ENCODE assay signal across 9 mouse cellular contexts in the genomic region with DNA sequence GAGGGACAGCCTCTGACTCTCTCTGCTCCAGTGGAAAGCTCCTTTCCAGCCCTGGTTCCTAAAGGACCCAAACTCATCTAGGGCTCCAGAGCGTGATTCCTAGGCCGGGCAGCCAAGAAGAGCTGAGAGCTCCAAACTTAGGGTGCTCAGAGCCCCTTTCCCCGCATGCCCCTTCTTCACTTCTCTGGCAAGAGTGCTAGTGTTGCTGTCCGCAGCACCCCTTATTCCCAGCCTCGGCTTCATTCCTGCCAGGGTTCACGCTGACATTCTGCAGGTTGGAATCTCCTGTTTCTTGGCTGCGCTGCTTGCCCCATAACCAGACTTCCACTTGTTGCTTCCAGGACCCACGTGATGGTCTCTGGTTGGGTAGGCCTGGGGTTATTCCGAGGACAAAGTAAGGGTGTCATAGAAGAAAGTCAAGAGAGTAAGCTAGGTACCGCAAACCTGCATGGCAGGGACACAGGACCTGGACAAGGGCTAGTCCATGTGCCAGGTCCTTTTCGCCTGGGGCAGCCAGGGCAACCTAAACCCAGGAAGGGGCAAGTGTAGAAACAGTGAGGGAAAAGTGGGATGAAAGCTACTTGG. TPM values are rescaled to one million over a fixed set of nuclear protein-coding genes. Genes with fewer than 3 reads are reported as not detected.
DNase-seq lines count a peak whose midpoint lies in the region; ATAC-seq and TF ChIP-seq lines count a peak whose summit lies in the region.
"Had no signal": no experiment of that assay in that cellular context is flagged by ENCODE, and none has a peak within 500 bp of the region (broad histone marks: within the 10 kb centered on the region; RNA-seq: fewer than 3 reads in every experiment).

No protein-coding gene starts in this region.

- TF ChIP-seq EP300 in heart, adult 2 months (IDR thresholded peaks at IDR 0.05; ENCODE audit: insufficient read depth, low read depth, low read length), result no peak
- TF ChIP-seq EP300 in heart, postnatal 0 days (IDR thresholded peaks at IDR 0.05; ENCODE audit: low read depth), result no peak

- peak overlapping the region; percentile 52 for H3K4me3 ChIP-seq in heart, adult 2 months
- peak overlapping the region; percentile 43 for H3K4me3 ChIP-seq in heart, postnatal 0 days (ENCODE audit: low read depth, low read length)
- peak overlapping the region; percentile 49 for H3K4me3 ChIP-seq in liver, embryonic 16.5 days (ENCODE audit: low read depth, low read length)

- peaks cover 5% of the 10 kb centered on the region for H3K4me1 ChIP-seq in heart, adult 2 months (ENCODE audit: control insufficient read depth, insufficient read depth, low read length)
- peaks cover 13% of the 10 kb centered on the region; the same call in 1 of the 2 replicates for H3K4me1 ChIP-seq in heart, postnatal 0 days (ENCODE audit: control insufficient read depth, insufficient read depth)
- no peaks in the 10 kb centered on the region; the same call in 1 of the 2 replicates for H3K4me1 ChIP-seq in liver, embryonic 16.5 days (ENCODE audit: control insufficient read depth, low read depth, low read length)

- peak overlapping the region; percentile 62 for H3K4me2 ChIP-seq in heart, postnatal 0 days (ENCODE audit: low read depth, low read length)
- peak overlapping the region; percentile 55 for H3K4me2 ChIP-seq in liver, embryonic 16.5 days (ENCODE audit: low read depth, low read length)

- H3K9me3 ChIP-seq in heart, postnatal 0 days (replicated peaks; ENCODE audit: control insufficient read depth, low read length), result no peaks in the 10 kb centered on the region
- H3K9me3 ChIP-seq in liver, embryonic 16.5 days (replicated peaks; ENCODE audit: control insufficient read depth, low read length), result no peaks in the 10 kb centered on the region

- no peak overlapping the region for H3K27ac ChIP-seq in heart, adult 2 months
- H3K27ac ChIP-seq in heart, postnatal 0 days (ENCODE audit: low read depth), result no peak overlapping the region
- no peak overlapping the region for H3K27ac ChIP-seq in liver, embryonic 16.5 days (ENCODE audit: low read length)

- no peak for TF ChIP-seq POLR2A in heart, adult 2 months (IDR thresholded peaks at IDR 0.05; ENCODE audit: insufficient read depth, low read depth, low read length)

- 8% methylated on average over 11 of the region's 11 CpGs for WGBS in heart, adult 2 months
- WGBS in heart, postnatal 0 days, result 6% methylated on average over 11 of the region's 11 CpGs
- WGBS in liver, embryonic 16.5 days (ENCODE audit: insufficient replicate concordance), result 11% methylated on average over 11 of the region's 11 CpGs

- no peak overlapping the region for H3K9ac ChIP-seq in heart, adult 2 months (ENCODE audit: low read depth, low read length)
- no peak overlapping the region for H3K9ac ChIP-seq in heart, postnatal 0 days (replicated peaks; ENCODE audit: low read depth, low read length)
- no peak overlapping the region for H3K9ac ChIP-seq in liver, embryonic 16.5 days (ENCODE audit: low read depth, low read length)

- TF ChIP-seq CTCF in heart, adult 2 months (IDR thresholded peaks at IDR 0.05), result no peak
- no peak for TF ChIP-seq CTCF in heart, postnatal 0 days (IDR thresholded peaks at IDR 0.05; ENCODE audit: low read depth)

- no peak for ATAC-seq in heart, postnatal 0 days (ENCODE audit: insufficient read depth, low read depth)
- no peak for ATAC-seq in liver, embryonic 16.5 days (ENCODE audit: low read depth)

- H3K27me3 ChIP-seq in heart, adult 2 months (ENCODE audit: control insufficient read depth, insufficient read depth, low read length), result peaks cover 8% of the 10 kb centered on the region; the same call in 1 of the 2 replicates
- peaks cover 59% of the 10 kb centered on the region for H3K27me3 ChIP-seq in heart, postnatal 0 days (ENCODE audit: control insufficient read depth, insufficient read depth, low read length)
- peaks cover 38% of the 10 kb centered on the region for H3K27me3 ChIP-seq in liver, embryonic 16.5 days (ENCODE audit: control insufficient read depth, insufficient read depth, low read depth, low read length)

- no peaks in the 10 kb centered on the region for H3K79me2 ChIP-seq in heart, adult 2 months (replicated peaks; ENCODE audit: control insufficient read depth, insufficient read depth, low read length)

- no peaks in the 10 kb centered on the region for H3K36me3 ChIP-seq in heart, adult 2 months (ENCODE audit: control insufficient read depth, insufficient read depth, low read length)
- H3K36me3 ChIP-seq in heart, postnatal 0 days (replicated peaks; ENCODE audit: control insufficient read depth, insufficient read depth, low read length), result no peaks in the 10 kb centered on the region
- no peaks in the 10 kb centered on the region for H3K36me3 ChIP-seq in liver, embryonic 16.5 days (ENCODE audit: control insufficient read depth, insufficient read depth)

- intact Hi-C loops in heart, adult 2 months (cut with DNase I), result no loop called here

- peak in 1 of 2 experiments; percentile 31 for DNase-seq in heart, adult 2 months
- DNase-seq in heart, adult 8-10 months (ENCODE audit: low spot score), result no peak
- DNase-seq in R1 (ENCODE audit: low read depth, low spot score), result peak; percentile 30
- DNase-seq in heart, postnatal 0 days (ENCODE audit: low spot score), result no peak
- no peak for DNase-seq in c-Kit-positive CD71-positive TER-119-positive erythroid progenitor cells, embryonic 14.5 days (ENCODE audit: low spot score)
- no peak for DNase-seq in testis, postnatal 10 days (ENCODE audit: low spot score)
- no peak for DNase-seq in cerebellum, adult 9-11 months

RNA-seq across cellular contexts. Expression of a gene that starts 0.6 kb away (rescaled TPM):
- total RNA-seq in heart, adult 2 months (2021), result 1 to 10 TPM; 1.3 to 2.1 TPM
- 0.91 and 0.92 TPM in 2 replicates for polyA plus RNA-seq in heart, adult 2 months (2012; rRNA removed)
- total RNA-seq in heart, adult 8-10 months (2022), result 1 to 10 TPM in 3 of 4 experiments, under 1 TPM in 1; 0.88 to 1.9 (median 1.3) TPM
- not detected in 2 replicates for total RNA-seq in heart, postnatal 0 days (2014; rRNA removed; ENCODE audit: low replicate concordance)
- polyA plus RNA-seq in heart, postnatal 0 days (2015; fragmentation: Nextera tagmentation; extraction: Ambion mirVana), result 0.03 and 0.04 TPM in 2 replicates
- polyA plus RNA-seq in liver, embryonic 16.5 days (2015; fragmentation: Nextera tagmentation; extraction: Ambion mirVana), result 0.28 and 0.55 TPM in 2 replicates
- total RNA-seq: MEL had no signal
